14 mouse cellular contexts compared by ENCODE assay signal in genomic region chr7:139158956-139159355, GRCm38 (mm10). TPM values are rescaled to one million over a fixed set of nuclear protein-coding genes. Genes with fewer than 3 reads are reported as not detected.
DNase-seq lines count a peak whose midpoint lies in the region; ATAC-seq and TF ChIP-seq lines count a peak whose summit lies in the region.
"Had no signal": no experiment of that assay in that cellular context is flagged by ENCODE, and none has a peak within 500 bp of the region (broad histone marks: within the 10 kb centered on the region; RNA-seq: fewer than 3 reads in every experiment).

No protein-coding gene starts in this region.

- no peak overlapping the region for H3K9ac ChIP-seq in forebrain, embryonic 12.5 days
- H3K9ac ChIP-seq in forebrain, embryonic 13.5 days, result no peak overlapping the region
- no peak overlapping the region for H3K9ac ChIP-seq in hindbrain, postnatal 0 days (replicated peaks; ENCODE audit: low read length)
- H3K9ac ChIP-seq in midbrain, embryonic 14.5 days (replicated peaks; ENCODE audit: low read length), result no peak overlapping the region
- H3K9ac ChIP-seq in stomach, postnatal 0 days (ENCODE audit: low read length), result no peak overlapping the region
- H3K9ac ChIP-seq: liver, embryonic 15.5 days had no signal

- peaks cover 14% of the 10 kb centered on the region for H3K4me1 ChIP-seq in forebrain, embryonic 12.5 days
- H3K4me1 ChIP-seq in forebrain, embryonic 13.5 days, result peaks cover 8% of the 10 kb centered on the region
- peaks cover 6% of the 10 kb centered on the region; the same call in 1 of the 2 replicates for H3K4me1 ChIP-seq in hindbrain, postnatal 0 days (ENCODE audit: insufficient read depth, low read length)
- peaks cover 11% of the 10 kb centered on the region for H3K4me1 ChIP-seq in midbrain, embryonic 14.5 days (ENCODE audit: control insufficient read depth, insufficient read depth, low read length)
- H3K4me1 ChIP-seq in stomach, postnatal 0 days (replicated peaks; ENCODE audit: control insufficient read depth, insufficient read depth), result no peaks in the 10 kb centered on the region
- H3K4me1 ChIP-seq: liver, embryonic 15.5 days had no signal

- H3K4me2 ChIP-seq in forebrain, embryonic 12.5 days, result no peak overlapping the region
- no peak overlapping the region for H3K4me2 ChIP-seq in forebrain, embryonic 13.5 days
- no peak overlapping the region for H3K4me2 ChIP-seq in hindbrain, postnatal 0 days (ENCODE audit: low read depth, low read length)
- H3K4me2 ChIP-seq in midbrain, embryonic 14.5 days (ENCODE audit: low read length), result no peak overlapping the region
- no peak overlapping the region for H3K4me2 ChIP-seq in stomach, postnatal 0 days (replicated peaks; ENCODE audit: low read depth)
- H3K4me2 ChIP-seq: liver, embryonic 15.5 days had no signal

- no peak for TF ChIP-seq CTCF in hindbrain, postnatal 0 days (IDR thresholded peaks at IDR 0.05; ENCODE audit: low read depth)
- no peak for TF ChIP-seq CTCF in stomach, postnatal 0 days (IDR thresholded peaks at IDR 0.05; ENCODE audit: low read depth)

- no peaks in the 10 kb centered on the region for H3K9me3 ChIP-seq in forebrain, embryonic 12.5 days
- H3K9me3 ChIP-seq in forebrain, embryonic 13.5 days (replicated peaks), result no peaks in the 10 kb centered on the region
- H3K9me3 ChIP-seq in hindbrain, postnatal 0 days (ENCODE audit: low read length), result no peaks in the 10 kb centered on the region
- no peaks in the 10 kb centered on the region for H3K9me3 ChIP-seq in midbrain, embryonic 14.5 days (ENCODE audit: control insufficient read depth, low read length)
- no peaks in the 10 kb centered on the region for H3K9me3 ChIP-seq in stomach, postnatal 0 days (ENCODE audit: control insufficient read depth, low read length)
- H3K9me3 ChIP-seq: liver, embryonic 15.5 days had no signal

- no peak for TF ChIP-seq EP300 in stomach, postnatal 0 days (optimal IDR thresholded peaks at IDR 0.05)

- ATAC-seq in forebrain, embryonic 12.5 days (ENCODE audit: low FRiP score), result 0 out of 2 replicates have a peak, but pooled peaks have one; percentile 41
- ATAC-seq in forebrain, embryonic 13.5 days, result no peak
- ATAC-seq in hindbrain, postnatal 0 days, result peak; percentile 88
- ATAC-seq in midbrain, embryonic 14.5 days (ENCODE audit: low FRiP score, low TSS enrichment), result 0 out of 2 replicates have a peak, but pooled peaks have one; percentile 37
- no peak for ATAC-seq in stomach, postnatal 0 days (ENCODE audit: low FRiP score, low TSS enrichment)
- ATAC-seq: intestine, embryonic 16.5 days had no signal

- peaks cover 15% of the 10 kb centered on the region; the same call in 1 of the 2 replicates for H3K27me3 ChIP-seq in forebrain, embryonic 12.5 days
- H3K27me3 ChIP-seq in forebrain, embryonic 13.5 days, result no peaks in the 10 kb centered on the region
- H3K27me3 ChIP-seq in hindbrain, postnatal 0 days (ENCODE audit: insufficient read depth, low read length), result no peaks in the 10 kb centered on the region
- no peaks in the 10 kb centered on the region for H3K27me3 ChIP-seq in midbrain, embryonic 14.5 days (ENCODE audit: control insufficient read depth, insufficient read depth, low read length)
- H3K27me3 ChIP-seq in stomach, postnatal 0 days (ENCODE audit: control insufficient read depth, insufficient read depth, low read length), result no peaks in the 10 kb centered on the region
- H3K27me3 ChIP-seq: liver, embryonic 15.5 days had no signal

- no peak overlapping the region for H3K27ac ChIP-seq in forebrain, embryonic 12.5 days
- no peak overlapping the region for H3K27ac ChIP-seq in forebrain, embryonic 13.5 days
- H3K27ac ChIP-seq in hindbrain, postnatal 0 days, result no peak overlapping the region
- H3K27ac ChIP-seq in midbrain, embryonic 14.5 days (replicated peaks; ENCODE audit: low read depth, low read length), result no peak overlapping the region
- no peak overlapping the region for H3K27ac ChIP-seq in stomach, postnatal 0 days (replicated peaks)
- H3K27ac ChIP-seq: liver, embryonic 15.5 days; macrophage had no signal

- WGBS in forebrain, embryonic 12.5 days, result 71% methylated on average over 5 of the region's 5 CpGs
- 53% methylated on average over 5 of the region's 5 CpGs for WGBS in forebrain, embryonic 13.5 days
- WGBS in hindbrain, postnatal 0 days, result 19% methylated on average over 5 of the region's 5 CpGs
- WGBS in midbrain, embryonic 14.5 days, result 24% methylated on average over 5 of the region's 5 CpGs
- WGBS in stomach, postnatal 0 days, result 74% methylated on average over 5 of the region's 5 CpGs

- H3K36me3 ChIP-seq in forebrain, embryonic 12.5 days (replicated peaks), result no peaks in the 10 kb centered on the region
- H3K36me3 ChIP-seq in forebrain, embryonic 13.5 days (ENCODE audit: poor library complexity, severe bottlenecking), result no peaks in the 10 kb centered on the region
- H3K36me3 ChIP-seq in hindbrain, postnatal 0 days (ENCODE audit: insufficient read depth, low read length), result no peaks in the 10 kb centered on the region
- no peaks in the 10 kb centered on the region for H3K36me3 ChIP-seq in midbrain, embryonic 14.5 days (ENCODE audit: control insufficient read depth, insufficient read depth, low read length)
- H3K36me3 ChIP-seq in stomach, postnatal 0 days (ENCODE audit: control insufficient read depth, insufficient read depth, low read length), result no peaks in the 10 kb centered on the region
- H3K36me3 ChIP-seq: liver, embryonic 15.5 days had no signal

- peak; percentile 84 for DNase-seq in brain, adult 2 months (ENCODE audit: low read depth, low spot score)
- peak; percentile 65 for DNase-seq in hindbrain, postnatal 0 days (ENCODE audit: low spot score)
- DNase-seq in midbrain, embryonic 14.5 days, result peak; percentile 58
- no peak for DNase-seq in ovary, postnatal 36 days (ENCODE audit: low spot score)
- DNase-seq in embryo, embryonic 9.5 days (ENCODE audit: extremely low spot score), result no peak
- no peak for DNase-seq in stomach, postnatal 0 days (ENCODE audit: low spot score)
- DNase-seq: gastrocnemius, postnatal 25 days had no signal

- no peak overlapping the region for H3K4me3 ChIP-seq in forebrain, embryonic 12.5 days (replicated peaks)
- no peak overlapping the region for H3K4me3 ChIP-seq in forebrain, embryonic 13.5 days
- H3K4me3 ChIP-seq in hindbrain, postnatal 0 days (ENCODE audit: low read length), result no peak overlapping the region
- no peak overlapping the region for H3K4me3 ChIP-seq in midbrain, embryonic 14.5 days (replicated peaks; ENCODE audit: low read depth, low read length)
- no peak overlapping the region for H3K4me3 ChIP-seq in stomach, postnatal 0 days (ENCODE audit: low read depth, low read length)
- H3K4me3 ChIP-seq: erythroblast, embryonic 14.5 days; liver, embryonic 15.5 days had no signal

RNA-seq across cellular contexts. Expression of gene Lrrc27, which starts 53.8 kb away (rescaled TPM):
- polyA plus RNA-seq in forebrain, embryonic 12.5 days (2016; fragmentation: Nextera tagmentation; extraction: Ambion mirVana), result 5.1 and 6.0 TPM in 2 replicates
- polyA plus RNA-seq in forebrain, embryonic 13.5 days (2015; fragmentation: Nextera tagmentation; extraction: Ambion mirVana), result 3.6 and 3.7 TPM in 2 replicates
- 1.6 and 2.8 TPM in 2 replicates for total RNA-seq in hindbrain, postnatal 0 days (2014; rRNA removed)
- 4.0 and 5.1 TPM in 2 replicates for polyA plus RNA-seq in hindbrain, postnatal 0 days (2015; fragmentation: Nextera tagmentation; extraction: Ambion mirVana)
- 3.5 and 6.1 TPM in 2 replicates for polyA plus RNA-seq in midbrain, embryonic 14.5 days (2014; fragmentation: Nextera tagmentation; extraction: Ambion mirVana)
- polyA plus RNA-seq in stomach, postnatal 0 days (2015; fragmentation: Nextera tagmentation; extraction: Ambion mirVana), result 3.6 and 5.1 TPM in 2 replicates
- polyA plus RNA-seq: erythroblast, embryonic 14.5 days had no signal

RNA-seq across cellular contexts. Expression of gene Stk32c, which starts 54.2 kb away (rescaled TPM):
- 0.46 and 0.62 TPM in 2 replicates for polyA plus RNA-seq in forebrain, embryonic 12.5 days (2016; fragmentation: Nextera tagmentation; extraction: Ambion mirVana)
- 0.50 and 0.89 TPM in 2 replicates for polyA plus RNA-seq in forebrain, embryonic 13.5 days (2015; fragmentation: Nextera tagmentation; extraction: Ambion mirVana)
- 20.4 and 24.7 TPM in 2 replicates for total RNA-seq in hindbrain, postnatal 0 days (2014; rRNA removed)
- polyA plus RNA-seq in hindbrain, postnatal 0 days (2015; fragmentation: Nextera tagmentation; extraction: Ambion mirVana), result 1.9 and 2.0 TPM in 2 replicates
- polyA plus RNA-seq in midbrain, embryonic 14.5 days (2014; fragmentation: Nextera tagmentation; extraction: Ambion mirVana), result 0.99 and 3.8 TPM in 2 replicates
- 0.11 TPM in 1 of 2 replicates, not detected in the other for polyA plus RNA-seq in stomach, postnatal 0 days (2015; fragmentation: Nextera tagmentation; extraction: Ambion mirVana)
- polyA plus RNA-seq: erythroblast, embryonic 14.5 days; heart, embryonic 14.5 days; liver, embryonic 15.5 days had no signal

Comparison
In these comparisons a context has a peak if more than half of its experiments do, and no peak if none do; other contexts are left out.
1. ATAC-seq: peak in forebrain, embryonic 12.5 days (single experiment), hindbrain, postnatal 0 days (single experiment) and midbrain, embryonic 14.5 days (single experiment); none in forebrain, embryonic 13.5 days (single experiment) and stomach, postnatal 0 days (single experiment).
2. DNase-seq: peak in brain, adult 2 months (single experiment), hindbrain, postnatal 0 days (single experiment) and midbrain, embryonic 14.5 days (single experiment); none in ovary, postnatal 36 days (single experiment), embryo, embryonic 9.5 days (single experiment) and stomach, postnatal 0 days (single experiment).